Mouse (Mus musculus) midbrain, postnatal 0 days (tissue): Measurements from ENCODE around the gene Mrpl47. TPM values are rescaled to one million over a fixed set of nuclear protein-coding genes. Genes with fewer than 3 reads are reported as not detected.
A peak's percentile ranks its signal among the peaks of the same experiment; 100 is the strongest.

Experiments used
- ATAC-seq: fragments of 200-750 bp; cut with Nextera tagmentation; 2 replicates; pipeline ENCODE4 v1.8.0; 2017; ENCODE audit warnings: moderate number of reproducible peaks, mild to moderate bottlenecking, moderate TSS enrichment, moderate library complexity; ENCODE audit not compliant: low FRiP score
- DNase-seq: peaks from one replicate; pipeline ENCODE4 v3.0.0-alpha.2; 2015; ENCODE audit warnings: low spot score
- H3K27ac ChIP-seq: fragments of 300-500 bp; sonication (generic); 2 replicates; pipeline ENCODE4 v1.5.1; 2014; ENCODE audit warnings: low read depth, mild to moderate bottlenecking, low read length, mixed read lengths
- H3K27me3 ChIP-seq: fragments of 300-500 bp; sonication (generic); 2 replicates; pipeline ENCODE4 v1.6.1; 2014; ENCODE audit warnings: low read length, control low read depth, mixed read lengths; ENCODE audit not compliant: insufficient read depth
- H3K36me3 ChIP-seq: fragments of 300-500 bp; sonication (generic); 2 replicates; pipeline ENCODE4 v1.6.1; 2014; ENCODE audit warnings: low read length, control low read depth, mixed read lengths; ENCODE audit not compliant: insufficient read depth
- H3K4me1 ChIP-seq: fragments of 300-500 bp; sonication (generic); 2 replicates; pipeline ENCODE4 v1.6.1; 2014; ENCODE audit warnings: mild to moderate bottlenecking, control low read depth, antibody characterized with exemption, low read length, mixed read lengths; ENCODE audit not compliant: insufficient read depth
- H3K4me2 ChIP-seq: fragments of 300-500 bp; sonication (generic); 2 replicates; pipeline ENCODE4 v1.6.1; 2014; ENCODE audit warnings: low read depth, mild to moderate bottlenecking, low read length, mixed read lengths; ENCODE audit not compliant: poor library complexity, severe bottlenecking
- H3K4me3 ChIP-seq: fragments of 300-500 bp; sonication (generic); 2 replicates; pipeline ENCODE4 v1.5.1; 2014; ENCODE audit warnings: low read depth, mild to moderate bottlenecking, low read length, moderate library complexity
- H3K9ac ChIP-seq: fragments of 300-500 bp; sonication (generic); replicated peaks from 2 replicates; pipeline ENCODE4 v1.6.1; 2014; ENCODE audit warnings: mild to moderate bottlenecking, low read length, moderate library complexity, mixed read lengths; ENCODE audit not compliant: poor library complexity, severe bottlenecking
- H3K9me3 ChIP-seq: fragments of 300-500 bp; sonication (generic); 2 replicates; pipeline ENCODE4 v1.6.1; 2016; ENCODE audit warnings: low read length, control low read depth
- CTCF ChIP-seq: IDR thresholded peaks from 2 replicates; pipeline ENCODE4 v1.5.1; 2016; ENCODE audit warnings: antibody characterized with exemption, mild to moderate bottlenecking
- WGBS: fragments of 180-500 bp; shearing (Covaris S2); extraction: QIAGEN DNeasy Blood & Tissue Kit; methylation state at CpG from one replicate; pipeline ENCODE4 v1.1.7; 2014; 5-methylcytosine and 5-hydroxymethylcytosine counted together
- polyA plus RNA-seq: library from polyadenylated mRNA; unstranded; fragments of >200 nt; fragmentation: Nextera tagmentation; extraction: Ambion mirVana; gene quantifications from 2 replicates; pipeline ENCODE4 v1.2.1, GENCODE M21; 2015
- total RNA-seq: library from RNA; depleted of rRNA; stranded (reverse); fragments of >200 nt; gene quantifications from 2 replicates; pipeline ENCODE4 v1.2.3, GENCODE M21; 2014

The Mrpl47 gene
- total and polyA plus RNA-seq, 2 experiments from 2014 or later = 10.4 to 25.4 TPM

DNA sequence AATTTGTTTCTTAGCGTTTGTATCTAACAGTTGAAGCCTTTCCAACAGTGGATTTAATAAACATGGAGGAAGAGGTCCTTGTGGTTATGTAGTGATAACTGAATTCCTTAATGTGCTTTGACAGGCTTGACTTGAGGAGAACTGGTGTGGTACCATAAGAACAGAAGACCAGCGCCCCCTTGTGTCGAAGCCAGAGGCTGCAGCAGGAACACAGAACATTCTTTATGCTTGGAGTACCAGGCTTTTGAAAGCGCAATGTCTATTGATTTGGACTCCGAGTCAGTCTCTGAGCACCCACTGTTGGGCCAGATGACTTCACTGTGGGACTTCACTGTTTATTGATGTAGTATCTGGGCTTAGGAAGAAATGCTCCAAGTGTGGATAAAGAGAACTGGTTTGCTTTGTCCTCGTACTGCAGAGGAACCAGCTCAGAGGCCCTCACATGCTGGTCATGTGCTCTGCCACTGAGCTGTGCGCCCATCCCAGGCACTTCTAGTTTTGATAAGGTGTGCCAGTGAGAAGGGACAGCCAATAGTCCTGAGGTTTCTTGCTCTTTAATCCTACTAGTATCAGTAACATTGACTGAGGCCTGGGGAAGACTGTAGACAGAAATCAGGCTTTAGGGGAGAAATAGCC, 39.1 kb downstream of the Mrpl47 start:
- H3K9ac ChIP-seq = no peak overlapping the region
- WGBS = 27% methylated on average over 7 of the region's 7 CpGs
- H3K4me2 ChIP-seq = no peak overlapping the region
- H3K27me3 ChIP-seq = no peaks in the 10 kb centered on the region
- H3K36me3 ChIP-seq = no peaks in the 10 kb centered on the region
- H3K9me3 ChIP-seq = no peaks in the 10 kb centered on the region
- H3K4me1 ChIP-seq = no peaks in the 10 kb centered on the region
- H3K4me3 ChIP-seq = no peak overlapping the region
- peak; percentile 95 for DNase-seq
- H3K27ac ChIP-seq = no peak overlapping the region
- peak; percentile 87 for ATAC-seq
- TF ChIP-seq CTCF = peak; percentile 94

DNA sequence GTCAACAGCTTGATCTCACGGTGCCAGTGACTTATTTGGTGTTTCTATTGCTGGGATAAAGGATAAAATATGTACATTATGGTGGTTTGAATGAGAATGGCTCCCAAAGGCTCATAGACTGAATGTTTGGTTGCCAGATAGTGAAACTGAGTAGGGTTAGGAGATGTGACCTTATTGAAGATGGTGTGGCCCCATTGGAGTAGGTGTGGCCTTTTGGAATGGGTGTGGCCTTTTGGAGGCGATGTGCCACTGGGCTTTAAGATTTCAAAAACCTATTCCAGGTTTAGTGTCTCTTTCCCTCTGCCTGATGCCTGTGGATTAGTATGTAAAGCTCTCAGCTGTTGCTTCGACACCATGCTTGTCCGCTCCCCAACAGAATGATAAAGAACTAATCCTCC, 41.8 kb downstream of the Mrpl47 start:
- 86% methylated on average over 4 of the region's 4 CpGs for WGBS
- no peak for DNase-seq
- ATAC-seq = no peak
- Histone ChIP-seq H3K9ac (no peak overlapping the region), H3K27ac (no peak overlapping the region), H3K9me3 (no peaks in the 10 kb centered on the region), H3K4me3 (no peak overlapping the region), H3K4me2 (no peak overlapping the region), H3K4me1 (no peaks in the 10 kb centered on the region), H3K27me3 (no peaks in the 10 kb centered on the region), H3K36me3 (no peaks in the 10 kb centered on the region)
- no peak for TF ChIP-seq CTCF

DNA sequence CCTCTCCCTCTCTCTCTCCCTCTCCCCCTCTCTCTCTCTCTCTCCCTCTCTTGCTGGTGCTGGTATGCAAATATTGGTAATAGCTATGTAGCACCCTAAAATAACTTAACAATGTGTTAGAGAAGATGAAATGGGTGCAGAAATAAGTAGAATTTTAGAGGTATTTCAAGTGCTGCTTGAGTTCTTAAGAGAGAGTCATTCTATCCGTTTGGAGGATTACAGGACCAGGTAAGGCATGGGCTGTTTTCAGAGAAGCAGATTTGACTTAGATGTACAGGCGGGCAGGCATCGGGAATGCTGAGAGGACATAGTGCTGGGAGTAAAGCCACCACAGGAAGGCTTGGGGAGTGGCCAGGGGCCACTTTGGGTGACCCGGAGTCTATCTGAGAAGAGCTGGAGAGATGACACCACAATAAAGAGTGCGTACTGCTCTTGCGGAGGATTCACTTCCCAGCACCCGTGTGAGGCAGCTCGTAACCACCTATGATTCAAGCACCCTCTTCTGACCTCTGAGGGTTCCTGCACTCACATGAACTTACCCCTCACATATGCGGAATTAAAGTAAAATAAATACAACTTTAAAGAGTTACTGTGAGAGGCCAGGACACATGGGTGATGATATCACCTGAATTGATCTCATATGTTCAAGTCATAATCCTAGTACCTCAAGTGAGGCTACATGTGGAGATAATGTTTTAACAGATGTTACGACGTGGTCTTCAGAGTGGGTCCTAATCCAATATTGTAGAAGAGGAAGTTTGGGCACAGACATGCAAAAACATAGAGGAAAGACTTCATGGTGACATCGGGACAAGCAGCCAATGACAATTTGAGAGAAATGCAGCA, 42.4 kb downstream of the Mrpl47 start:
- WGBS = 79% methylated on average over 12 of the region's 12 CpGs
- H3K27me3 ChIP-seq = no peaks in the 10 kb centered on the region

DNA sequence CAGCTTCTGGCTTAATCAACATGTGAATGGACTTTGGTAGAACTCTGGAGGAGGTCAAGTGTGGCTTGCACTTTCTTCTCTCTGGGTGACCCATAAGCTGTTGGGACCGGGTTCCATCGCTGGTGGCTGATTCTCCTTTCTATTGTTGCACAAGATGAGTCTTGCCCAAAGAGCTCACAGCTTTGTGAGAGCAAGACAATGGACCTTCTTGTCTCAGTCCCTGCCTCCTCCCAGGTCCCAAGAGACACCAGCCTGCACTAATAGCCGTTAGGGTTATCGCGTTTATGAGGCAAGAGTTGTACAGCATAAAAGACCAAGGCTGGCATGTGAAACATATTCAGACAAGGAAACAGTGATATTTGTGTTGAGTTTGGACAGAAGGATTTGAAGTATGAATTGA, 43.2 kb downstream of the Mrpl47 start:
- Histone ChIP-seq H3K4me2 (no peak overlapping the region), H3K4me3 (no peak overlapping the region), H3K9ac (no peak overlapping the region), H3K27ac (no peak overlapping the region), H3K36me3 (no peaks in the 10 kb centered on the region), H3K9me3 (no peaks in the 10 kb centered on the region), H3K27me3 (no peaks in the 10 kb centered on the region), H3K4me1 (no peaks in the 10 kb centered on the region)
- no peak for ATAC-seq
- no peak for DNase-seq
- TF ChIP-seq CTCF = no peak
- 54% methylated on average over 5 of the region's 5 CpGs for WGBS

More for the DNA sequence above, 42.4 kb downstream of the Mrpl47 start:
- H3K9ac ChIP-seq = no peak overlapping the region
- no peaks in the 10 kb centered on the region for H3K9me3 ChIP-seq
- no peaks in the 10 kb centered on the region for H3K36me3 ChIP-seq
- no peaks in the 10 kb centered on the region for H3K4me1 ChIP-seq
- no peak for TF ChIP-seq CTCF
- no peak for DNase-seq
- H3K4me2 ChIP-seq = no peak overlapping the region
- ATAC-seq = no peak
- no peak overlapping the region for H3K27ac ChIP-seq
- H3K4me3 ChIP-seq = no peak overlapping the region

DNA sequence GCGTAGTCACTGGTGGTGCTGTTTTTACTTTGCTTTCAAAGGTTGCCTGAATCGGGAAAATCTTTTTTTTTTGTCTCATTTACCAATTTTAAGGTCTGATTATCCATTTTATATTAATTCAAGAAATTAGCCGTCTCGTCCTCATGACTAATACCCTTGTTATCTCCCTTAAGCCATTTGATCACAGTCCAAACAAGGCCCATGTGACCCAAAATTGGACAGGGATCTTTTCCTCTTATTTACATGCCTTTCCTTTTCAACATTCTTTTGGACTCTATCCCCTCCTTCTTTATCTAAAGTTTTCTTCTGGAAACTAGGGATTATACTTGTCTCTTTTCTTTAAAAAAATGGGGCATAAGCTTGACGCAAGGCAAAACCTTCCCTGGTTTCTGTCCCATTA, 45.6 kb downstream of the Mrpl47 start:
- no peak for ATAC-seq
- Histone ChIP-seq H3K4me1 (no peaks in the 10 kb centered on the region), H3K27ac (no peak overlapping the region), H3K27me3 (no peaks in the 10 kb centered on the region), H3K4me2 (no peak overlapping the region), H3K9ac (no peak overlapping the region), H3K9me3 (no peaks in the 10 kb centered on the region), H3K36me3 (no peaks in the 10 kb centered on the region), H3K4me3 (no peak overlapping the region)
- WGBS = 72% methylated on average over 5 of the region's 5 CpGs
- no peak for DNase-seq
- TF ChIP-seq CTCF = no peak

DNA sequence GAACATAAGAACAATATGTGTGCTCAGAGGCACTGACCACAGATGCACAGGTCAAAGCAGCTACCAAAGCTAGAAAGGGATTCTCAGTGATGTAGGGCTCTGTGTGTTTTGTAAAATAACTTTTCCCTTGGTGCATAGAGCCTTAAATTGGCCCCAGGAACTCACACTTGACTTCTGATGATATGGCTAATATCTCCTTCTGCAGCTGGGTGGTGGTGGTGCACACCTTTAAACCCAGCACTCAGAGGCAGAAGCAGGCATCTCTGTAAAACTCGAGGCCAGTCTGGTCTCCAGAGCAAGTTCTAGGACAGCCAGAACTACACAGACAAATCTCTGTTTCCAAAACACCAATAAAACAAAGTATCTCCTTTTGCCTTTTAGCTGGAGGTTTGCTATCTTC, 46.5 kb downstream of the Mrpl47 start:
- H3K36me3 ChIP-seq = no peaks in the 10 kb centered on the region
- TF ChIP-seq CTCF = no peak
- H3K4me1 ChIP-seq = no peaks in the 10 kb centered on the region
- H3K27ac ChIP-seq = no peak overlapping the region
- 34% methylated on average over 1 of the region's 1 CpGs for WGBS
- no peak overlapping the region for H3K4me2 ChIP-seq
- H3K9me3 ChIP-seq = no peaks in the 10 kb centered on the region
- H3K4me3 ChIP-seq = no peak overlapping the region
- H3K9ac ChIP-seq = no peak overlapping the region
- ATAC-seq (no peak), DNase-seq (no peak)
- H3K27me3 ChIP-seq = no peaks in the 10 kb centered on the region
